Mouse (Mus musculus): ENCODE results near the gene Zfp229.
"Not testable (repeated sequence)": the region's sequence is repeated elsewhere in the genome, so short reads cannot be mapped to it uniquely, and the experiment has no call there.

Gene Zfp229

GRCm38 (mm10) chr17:21730495-21730894 lies at the start of gene Zfp229:
TSS of gene Zfp229 (plus strand) at chr17:21730795.
- not testable (repeated sequence) for DNase-seq (ENCODE audit: low read depth, low spot score)

GRCm38 (mm10) chr17:21691560-21691959 lies 39.0 kb upstream of the Zfp229 start, which contains the start of gene Gm10226:
TSS of gene Gm10226 (plus strand) at chr17:21691860.
- no peak for DNase-seq (ENCODE audit: low read depth, low spot score)

GRCm38 (mm10) chr17:21693342-21693741 lies 37.3 kb upstream of the Zfp229 start:
- no peak for DNase-seq (ENCODE audit: low read depth, low spot score)

- DNase-seq (ENCODE audit: low read depth, low spot score), result no peak
Measured at GRCm38 (mm10) chr17:21696073-21696472, 34.5 kb upstream of the Zfp229 start.

- DNase-seq (ENCODE audit: low read depth, low spot score), result peak; percentile 68
Measured at GRCm38 (mm10) chr17:21702281-21703240, 28.0 kb upstream of the Zfp229 start.

GRCm38 (mm10) chr17:21703414-21703813 lies 27.2 kb upstream of the Zfp229 start:
- DNase-seq (ENCODE audit: low read depth, low spot score), result no peak

GRCm38 (mm10) chr17:21707343-21707996 lies 23.1 kb upstream of the Zfp229 start, which contains the start of gene Zfp760:
TSS of gene Zfp760 (plus strand) at chr17:21707741.
- peak; percentile 65 for DNase-seq (ENCODE audit: low read depth, low spot score)

- no peak for DNase-seq (ENCODE audit: low read depth, low spot score)
Measured at GRCm38 (mm10) chr17:21708401-21708800, 22.2 kb upstream of the Zfp229 start.

- DNase-seq (ENCODE audit: low read depth, low spot score), result no peak
Measured at GRCm38 (mm10) chr17:21733049-21733448, 2.5 kb downstream of the Zfp229 start.

- DNase-seq (ENCODE audit: low read depth, low spot score), result peak; percentile 59
Measured at GRCm38 (mm10) chr17:21733529-21734031, 3.0 kb downstream of the Zfp229 start.

GRCm38 (mm10) chr17:21752791-21753190 lies 22.2 kb downstream of the Zfp229 start:
- no peak for DNase-seq (ENCODE audit: low read depth, low spot score)

GRCm38 (mm10) chr17:21753342-21754208 lies 23.0 kb downstream of the Zfp229 start:
- no peak for DNase-seq (ENCODE audit: low read depth, low spot score)

GRCm38 (mm10) chr17:21770336-21770735 lies 39.7 kb downstream of the Zfp229 start:
- DNase-seq (ENCODE audit: low read depth, low spot score), result no peak

- no peak for DNase-seq (ENCODE audit: low read depth, low spot score)
Measured at GRCm38 (mm10) chr17:21792256-21792655, 61.7 kb downstream of the Zfp229 start.

GRCm38 (mm10) chr17:21801373-21801772 lies 70.8 kb downstream of the Zfp229 start:
- not testable (repeated sequence) for DNase-seq (ENCODE audit: low read depth, low spot score)

Measured in c-Kit-negative CD71-positive TER-119-positive erythroid progenitor cells, embryonic 14.5 days (primary cell).